Mouse (Mus musculus) layer of hippocampus, adult 2 months (tissue): ENCODE results near the gene Azi2. TPM values are rescaled to one million over a fixed set of nuclear protein-coding genes. Genes with fewer than 3 reads are reported as not detected.

ENCODE experiments used
- DNase-seq, 2 experiments: peaks; one replicate each; pipeline ENCODE4 v3.0.0; 2022; ENCODE audit warnings: low spot score in 2 of 2
- H3K27ac ChIP-seq: fragments of 200-600 bp; 2 replicates; pipeline ENCODE4 v1.8.1; 2022
- H3K4me3 ChIP-seq: fragments of 200-600 bp; 2 replicates; pipeline ENCODE4 v1.8.1; 2022; ENCODE audit warnings: mild to moderate bottlenecking
- CTCF ChIP-seq: fragments of 200-600 bp; conservative IDR thresholded peaks from 2 replicates; pipeline ENCODE4 v1.8.1; 2022; ENCODE audit warnings: antibody characterized with exemption, mild to moderate bottlenecking, moderate library complexity
- microRNA-seq, 2 experiments: library from miRNA; unstranded; fragments of <30 nt; microRNA quantifications; one replicate each; pipeline ENCODE4 v1.2.0; 2021
- total RNA-seq, 2 experiments: library from RNA; stranded (reverse); gene quantifications; 2 replicates each; pipeline ENCODE4 v1.2.3; 2021

The Azi2 gene
- total RNA-seq, 2 experiments from 2014 or later, result 70.9 to 71.2 TPM

DNA sequence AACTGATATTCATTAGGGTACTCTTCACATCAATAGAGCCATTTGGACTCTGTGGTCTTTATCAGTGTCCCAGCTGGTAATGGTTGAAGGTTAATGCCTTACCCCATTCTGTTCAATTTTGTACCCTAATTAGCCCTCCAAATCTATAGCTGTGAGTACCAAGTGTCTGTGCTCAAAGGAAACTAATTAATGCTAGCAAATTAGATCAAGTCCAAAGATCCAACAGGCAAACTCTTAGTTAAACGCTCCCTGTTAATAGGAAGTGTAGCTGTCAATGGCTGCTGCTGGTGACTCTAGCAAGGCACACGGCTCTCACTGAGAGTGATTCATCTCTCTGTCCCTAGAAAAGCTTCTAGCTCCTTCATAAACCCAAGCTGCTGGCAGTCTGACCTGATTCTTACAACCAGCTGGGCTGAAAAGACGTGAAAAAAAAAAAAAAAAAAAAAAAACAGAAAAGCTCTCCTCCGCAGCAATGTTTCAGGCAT is 68.3 kb downstream of the Azi2 start:
- no peak for DNase-seq
- no peak for TF ChIP-seq CTCF
- H3K4me3 ChIP-seq, result no peak overlapping the region
- H3K27ac ChIP-seq, result no peak overlapping the region

DNA sequence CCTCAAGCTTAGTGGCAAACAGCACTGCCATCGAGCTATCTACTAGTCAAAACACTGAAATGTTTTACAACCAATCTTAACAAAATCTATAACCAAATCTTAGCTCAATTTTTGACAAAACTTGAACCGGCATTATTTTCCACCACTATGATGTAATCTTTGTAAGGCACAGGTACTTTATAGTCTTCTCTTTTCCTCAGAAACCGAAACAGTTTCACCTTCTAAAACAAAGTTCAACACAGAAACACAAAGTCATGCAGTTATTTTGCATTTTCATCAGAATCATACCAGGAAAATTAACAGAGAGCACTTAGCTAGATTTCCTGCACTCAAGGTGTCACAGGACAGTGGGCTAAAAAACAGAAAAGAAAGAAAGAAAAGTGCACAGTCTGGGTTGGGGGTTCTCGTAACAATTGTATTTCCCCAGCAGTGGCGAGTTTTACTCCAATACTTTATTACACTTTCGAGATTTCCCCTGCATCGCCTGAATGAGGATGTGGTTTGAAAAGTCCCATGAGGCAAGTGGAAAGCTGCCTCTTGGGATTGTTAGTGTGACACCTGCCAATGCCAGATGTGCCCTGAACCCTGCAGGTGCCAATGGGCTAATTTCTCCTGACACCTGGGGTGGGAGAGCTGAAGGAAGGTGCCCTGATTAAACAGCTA is 69.5 kb downstream of the Azi2 start:
- H3K4me3 ChIP-seq, result no peak overlapping the region
- TF ChIP-seq CTCF, result no peak
- DNase-seq, result no peak
- no peak overlapping the region for H3K27ac ChIP-seq

DNA sequence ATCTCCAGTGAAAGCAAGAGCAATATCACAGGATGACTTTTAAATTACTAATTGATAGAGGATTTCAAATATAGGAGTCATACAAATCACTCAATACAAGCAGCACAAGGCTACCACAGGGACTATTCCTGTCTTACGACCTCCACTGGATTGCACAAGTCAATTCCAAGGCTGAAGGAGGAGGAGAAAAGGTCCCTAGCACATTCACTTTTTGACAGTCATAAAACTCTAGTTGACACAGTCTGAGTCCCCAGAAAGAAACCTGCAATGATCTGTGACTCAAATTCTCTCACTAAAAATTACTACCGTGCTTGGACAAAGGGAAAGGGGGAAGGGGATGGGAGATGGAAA is 70.0 kb downstream of the Azi2 start:
- Histone ChIP-seq H3K27ac (no peak overlapping the region), H3K4me3 (no peak overlapping the region)
- DNase-seq, result no peak
- no peak for TF ChIP-seq CTCF

Small RNAs within 50 kb of the gene (microRNA-seq; reads per million reads assigned to microRNA genes)
- gene Gm22008, result 0 reads per million in 2 experiments

Other genes starting within 250 kb of the Azi2 start
- gene Cmc1, start 109.7 kb downstream of the Azi2 start, total RNA-seq, result 10 to 100 TPM; 13.7 to 14.7 TPM